Mouse (Mus musculus) thymus, postnatal 36 days (tissue): ENCODE data around the gene Ing3.

Source experiments
- DNase-seq, 2 experiments: peaks; one replicate each; pipeline ENCODE4 v3.0.0; 2022; ENCODE audit warnings: mixed read lengths in 2 of 2

The Ing3 gene

GRCm38 (mm10) chr6:21949226-21949731, at the start of gene Ing3:
TSS of gene Ing3 (plus strand) at chr6:21949571.
- peak; percentile 94 to 98 for DNase-seq

- no peak for DNase-seq
Measured at GRCm38 (mm10) chr6:21909720-21910119, 39.7 kb upstream of the Ing3 start.

GRCm38 (mm10) chr6:21910804-21911203, 38.6 kb upstream of the Ing3 start:
- DNase-seq = no peak

GRCm38 (mm10) chr6:21916591-21916990, 32.8 kb upstream of the Ing3 start:
- DNase-seq = no peak

GRCm38 (mm10) chr6:21924150-21924549, 25.2 kb upstream of the Ing3 start:
- DNase-seq = no peak

GRCm38 (mm10) chr6:21937981-21938635, 11.3 kb upstream of the Ing3 start:
- no peak for DNase-seq

GRCm38 (mm10) chr6:21949771-21950448, 539 bp downstream of the Ing3 start:
- peak; percentile 98 for DNase-seq

- DNase-seq = no peak
Measured at GRCm38 (mm10) chr6:21950676-21951075, 1.3 kb downstream of the Ing3 start.

GRCm38 (mm10) chr6:21955468-21955867, 6.1 kb downstream of the Ing3 start:
- no peak for DNase-seq

- DNase-seq = no peak
Measured at GRCm38 (mm10) chr6:21958922-21959321, 9.6 kb downstream of the Ing3 start.

GRCm38 (mm10) chr6:21959909-21960308, 10.5 kb downstream of the Ing3 start:
- no peak for DNase-seq

- no peak for DNase-seq
Measured at GRCm38 (mm10) chr6:21977532-21977931, 28.2 kb downstream of the Ing3 start.

- no peak for DNase-seq
Measured at GRCm38 (mm10) chr6:21981114-21981513, 31.7 kb downstream of the Ing3 start.

GRCm38 (mm10) chr6:21984990-21985731, 35.8 kb downstream of the Ing3 start:
- DNase-seq = no peak

GRCm38 (mm10) chr6:21985732-21986540, 36.6 kb downstream of the Ing3 start, which contains the start of gene Cped1:
TSS of gene Cped1 (plus strand) at chr6:21985916.
- DNase-seq = no peak

- DNase-seq = no peak
Measured at GRCm38 (mm10) chr6:21986660-21987331, 37.4 kb downstream of the Ing3 start.

GRCm38 (mm10) chr6:21987554-21987953, 38.2 kb downstream of the Ing3 start:
- DNase-seq = no peak

GRCm38 (mm10) chr6:21988296-21988695, 38.9 kb downstream of the Ing3 start:
- DNase-seq = no peak

GRCm38 (mm10) chr6:21989081-21989480, 39.7 kb downstream of the Ing3 start:
- DNase-seq = no peak

GRCm38 (mm10) chr6:21990181-21991135, 41.1 kb downstream of the Ing3 start:
- no peak for DNase-seq

- DNase-seq = no peak
Measured at GRCm38 (mm10) chr6:21991151-21991550, 41.8 kb downstream of the Ing3 start.
